Mouse (Mus musculus): ENCODE measurements around the gene St6gal1.

DNA sequence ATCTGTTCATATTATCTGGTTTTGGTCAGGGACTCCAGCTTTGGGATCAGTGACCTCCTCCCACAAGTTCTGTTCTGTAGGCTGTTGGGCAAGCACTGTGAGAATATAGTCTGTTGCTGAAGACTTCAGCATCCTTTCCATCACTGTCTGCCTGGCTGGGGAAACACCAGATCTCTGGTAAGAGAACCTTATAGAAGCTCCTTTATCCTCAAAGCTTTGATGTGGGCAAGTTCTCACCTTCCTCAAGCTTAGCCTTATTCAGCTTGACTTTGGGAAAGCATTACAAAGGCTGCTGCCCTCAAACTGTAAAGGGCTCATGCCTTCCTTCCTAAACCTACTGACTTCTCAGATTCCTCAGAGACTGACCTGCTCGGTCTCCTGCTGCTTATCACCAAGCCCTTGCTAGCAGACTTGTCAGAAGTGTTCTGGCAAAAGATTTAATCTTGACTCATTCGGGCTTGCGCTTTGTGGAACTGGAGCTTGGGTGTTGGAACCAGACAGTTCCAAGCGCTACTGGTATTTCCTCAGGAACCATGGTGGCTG is 83.5 kb downstream of the St6gal1 start:
- TF ChIP-seq CTCF (conservative IDR thresholded peaks at IDR 0.05; ENCODE audit: low read length), result no peak
- TF ChIP-seq NANOG (IDR thresholded peaks at IDR 0.05; ENCODE audit: borderline replicate concordance, low read length), result no peak
- TF ChIP-seq POU5F1 (IDR thresholded peaks at IDR 0.05; ENCODE audit: borderline replicate concordance, low read length), result no peak
